ENCODE assay signal across 12 mouse cellular contexts in genomic region chr11:120355277-120356039, GRCm38 (mm10). TPM values are rescaled to one million over a fixed set of nuclear protein-coding genes. Genes with fewer than 3 reads are reported as not detected.
DNase-seq lines count a peak whose midpoint lies in the region; ATAC-seq lines count a peak whose summit lies in the region.
"Had no signal": no experiment of that assay in that cellular context is flagged by ENCODE, and none has a peak within 500 bp of the region (broad histone marks: within the 10 kb centered on the region; RNA-seq: fewer than 3 reads in every experiment).

No protein-coding gene starts in this region.

- no peaks in the 10 kb centered on the region for H3K9me3 ChIP-seq in heart, embryonic 14.5 days (ENCODE audit: control insufficient read depth, low read length)
- no peaks in the 10 kb centered on the region for H3K9me3 ChIP-seq in megakaryocyte, embryonic 14.5 days
- H3K9me3 ChIP-seq in stomach, embryonic 14.5 days (ENCODE audit: control insufficient read depth, low read depth, low read length) = no peaks in the 10 kb centered on the region
- H3K9me3 ChIP-seq: midbrain, embryonic 10.5 days; neural tube, embryonic 12.5 days had no signal

- H3K27ac ChIP-seq in heart, embryonic 14.5 days (replicated peaks in 1 of 2; ENCODE audit: control insufficient read depth in 1 of 2, insufficient read depth in 1 of 2, low read depth in 2 of 2, low read length in 2 of 2) = peak overlapping the region; percentile 31 to 55; a peak in 3 of 4 replicates
- peak overlapping the region; percentile 16; the same call in 1 of the 2 replicates for H3K27ac ChIP-seq in stomach, embryonic 14.5 days (ENCODE audit: low read length)
- H3K27ac ChIP-seq: midbrain, embryonic 10.5 days; neural tube, embryonic 12.5 days had no signal

- H3K36me3 ChIP-seq in heart, embryonic 14.5 days (ENCODE audit: control insufficient read depth, insufficient read depth, low read length) = 0 out of 2 replicates have a peak, but pooled peaks cover 9% of the 10 kb centered on the region
- peaks cover 14% of the 10 kb centered on the region for H3K36me3 ChIP-seq in megakaryocyte, embryonic 14.5 days (replicated peaks; ENCODE audit: low read length)
- no peaks in the 10 kb centered on the region for H3K36me3 ChIP-seq in stomach, embryonic 14.5 days (ENCODE audit: control insufficient read depth, insufficient read depth, low read length)
- H3K36me3 ChIP-seq: midbrain, embryonic 10.5 days; neural tube, embryonic 12.5 days had no signal

- 0 out of 2 replicates have a peak overlapping the region, but pooled peaks have one; percentile 21 for H3K9ac ChIP-seq in heart, embryonic 14.5 days (ENCODE audit: low read length)
- no peak overlapping the region for H3K9ac ChIP-seq in stomach, embryonic 14.5 days (replicated peaks; ENCODE audit: low read depth, low read length)
- H3K9ac ChIP-seq: neural tube, embryonic 12.5 days had no signal

- H3K4me1 ChIP-seq in heart, embryonic 14.5 days (ENCODE audit: control insufficient read depth in 2 of 2, insufficient read depth in 2 of 2, low read length in 2 of 2) = peaks cover 54 to 77% of the 10 kb centered on the region in 2 experiments
- H3K4me1 ChIP-seq in megakaryocyte, embryonic 14.5 days = peaks cover 99% of the 10 kb centered on the region
- H3K4me1 ChIP-seq in stomach, embryonic 14.5 days (ENCODE audit: control insufficient read depth, insufficient read depth, low read length) = peaks cover 48% of the 10 kb centered on the region

- no peak overlapping the region for H3K4me2 ChIP-seq in heart, embryonic 14.5 days (ENCODE audit: low read length)
- no peak overlapping the region for H3K4me2 ChIP-seq in stomach, embryonic 14.5 days (replicated peaks; ENCODE audit: low read depth, low read length)
- H3K4me2 ChIP-seq: neural tube, embryonic 12.5 days had no signal

- DNase-seq in heart, postnatal 4 days = no peak
- DNase-seq in kidney, postnatal 4 days = peak; percentile 28 to 47
- no peak for DNase-seq in thymus, postnatal 10 days (ENCODE audit: low spot score in 2 of 2)
- DNase-seq: cerebellum, adult 11-12 months; thymus, postnatal 4 days had no signal

- WGBS in heart, embryonic 14.5 days = 46% methylated on average over 5 of the region's 5 CpGs
- WGBS in stomach, embryonic 14.5 days = 36% methylated on average over 5 of the region's 5 CpGs

- no peak overlapping the region for H3K4me3 ChIP-seq in heart, embryonic 14.5 days (ENCODE audit: control insufficient read depth in 1 of 2, insufficient read depth in 1 of 2, low read depth in 1 of 2, low read length in 2 of 2)
- H3K4me3 ChIP-seq in megakaryocyte, embryonic 14.5 days (replicated peaks) = peak overlapping the region; percentile 76
- H3K4me3 ChIP-seq in stomach, embryonic 14.5 days (ENCODE audit: low read depth, low read length) = no peak overlapping the region
- H3K4me3 ChIP-seq: midbrain, embryonic 10.5 days; neural tube, embryonic 12.5 days had no signal

- no peaks in the 10 kb centered on the region for H3K27me3 ChIP-seq in heart, embryonic 14.5 days (ENCODE audit: control insufficient read depth, insufficient read depth, low read length)
- H3K27me3 ChIP-seq in megakaryocyte, embryonic 14.5 days (replicated peaks) = peaks cover 7% of the 10 kb centered on the region
- no peaks in the 10 kb centered on the region for H3K27me3 ChIP-seq in stomach, embryonic 14.5 days (ENCODE audit: control insufficient read depth, insufficient read depth, low read length)

- ATAC-seq in heart, embryonic 14.5 days (ENCODE audit: insufficient number of reproducible peaks, insufficient read depth, low FRiP score, low read depth) = no peak
- ATAC-seq in megakaryocyte, adult 5-6 weeks (ENCODE audit: poor library complexity, severe bottlenecking) = no peak
- ATAC-seq in stomach, embryonic 14.5 days (ENCODE audit: insufficient number of reproducible peaks, insufficient read depth, low FRiP score, low read depth) = no peak

RNA-seq across cellular contexts. Expression of gene Fscn2, which starts 5.9 kb away (rescaled TPM):
- polyA plus RNA-seq in heart, embryonic 14.5 days (2014; fragmentation: Nextera tagmentation; extraction: Ambion mirVana) = 0.62 and 1.1 TPM in 2 replicates
- total RNA-seq in heart, postnatal 4 days (2021) = under 1 TPM in 1 of 2 experiments, not detected in 1; 0.34 TPM
- 1.7 and 3.0 TPM in 2 replicates for polyA plus RNA-seq in megakaryocyte, embryonic 14.5 days (2012; ENCODE audit: insufficient read depth, low replicate concordance)
- not detected in 2 replicates for total RNA-seq in megakaryocyte, adult 5-6 weeks (2015)
- total RNA-seq in megakaryocyte, adult 5-6 weeks (2017) = not detected in 2 replicates
- 0.30 and 0.59 TPM in 2 replicates for polyA plus RNA-seq in stomach, embryonic 14.5 days (2014; fragmentation: Nextera tagmentation; extraction: Ambion mirVana)
- polyA plus RNA-seq: large intestine, adult 2 months had no signal

RNA-seq across cellular contexts. Expression of gene Actg1, which starts 7.1 kb away (rescaled TPM):
- polyA plus RNA-seq in heart, embryonic 14.5 days (2014; fragmentation: Nextera tagmentation; extraction: Ambion mirVana) = 979 and 1,136 TPM in 2 replicates
- 1,000 to 10,000 TPM in 1 of 2 experiments, 100 to 1,000 TPM in 1; 930 to 1,002 TPM for total RNA-seq in heart, postnatal 4 days (2021)
- polyA plus RNA-seq in megakaryocyte, embryonic 14.5 days (2012; ENCODE audit: insufficient read depth, low replicate concordance) = 2,399 and 2,630 TPM in 2 replicates
- 4,212 and 4,544 TPM in 2 replicates for total RNA-seq in megakaryocyte, adult 5-6 weeks (2015)
- 2,305 and 2,430 TPM in 2 replicates for total RNA-seq in megakaryocyte, adult 5-6 weeks (2017)
- polyA plus RNA-seq in stomach, embryonic 14.5 days (2014; fragmentation: Nextera tagmentation; extraction: Ambion mirVana) = 2,902 and 3,014 TPM in 2 replicates

RNA-seq across cellular contexts. Expression of gene Faap100, which starts 23.1 kb away (rescaled TPM):
- 30.6 and 32.8 TPM in 2 replicates for polyA plus RNA-seq in heart, embryonic 14.5 days (2014; fragmentation: Nextera tagmentation; extraction: Ambion mirVana)
- 10 to 100 TPM; 31.4 to 34.4 TPM for total RNA-seq in heart, postnatal 4 days (2021)
- polyA plus RNA-seq in megakaryocyte, embryonic 14.5 days (2012; ENCODE audit: insufficient read depth, low replicate concordance) = 12.4 and 19.3 TPM in 2 replicates
- total RNA-seq in megakaryocyte, adult 5-6 weeks (2015) = 5.9 and 6.9 TPM in 2 replicates
- 6.5 and 10.5 TPM in 2 replicates for total RNA-seq in megakaryocyte, adult 5-6 weeks (2017)
- polyA plus RNA-seq in stomach, embryonic 14.5 days (2014; fragmentation: Nextera tagmentation; extraction: Ambion mirVana) = 35.7 and 40.2 TPM in 2 replicates

Comparison
In these comparisons a context has a peak if more than half of its experiments do, and no peak if none do; other contexts are left out.
1. DNase-seq: peak in kidney, postnatal 4 days (2 of 2); none in heart, postnatal 4 days (single experiment) and thymus, postnatal 10 days (0 of 2).